In the genomic region with DNA sequence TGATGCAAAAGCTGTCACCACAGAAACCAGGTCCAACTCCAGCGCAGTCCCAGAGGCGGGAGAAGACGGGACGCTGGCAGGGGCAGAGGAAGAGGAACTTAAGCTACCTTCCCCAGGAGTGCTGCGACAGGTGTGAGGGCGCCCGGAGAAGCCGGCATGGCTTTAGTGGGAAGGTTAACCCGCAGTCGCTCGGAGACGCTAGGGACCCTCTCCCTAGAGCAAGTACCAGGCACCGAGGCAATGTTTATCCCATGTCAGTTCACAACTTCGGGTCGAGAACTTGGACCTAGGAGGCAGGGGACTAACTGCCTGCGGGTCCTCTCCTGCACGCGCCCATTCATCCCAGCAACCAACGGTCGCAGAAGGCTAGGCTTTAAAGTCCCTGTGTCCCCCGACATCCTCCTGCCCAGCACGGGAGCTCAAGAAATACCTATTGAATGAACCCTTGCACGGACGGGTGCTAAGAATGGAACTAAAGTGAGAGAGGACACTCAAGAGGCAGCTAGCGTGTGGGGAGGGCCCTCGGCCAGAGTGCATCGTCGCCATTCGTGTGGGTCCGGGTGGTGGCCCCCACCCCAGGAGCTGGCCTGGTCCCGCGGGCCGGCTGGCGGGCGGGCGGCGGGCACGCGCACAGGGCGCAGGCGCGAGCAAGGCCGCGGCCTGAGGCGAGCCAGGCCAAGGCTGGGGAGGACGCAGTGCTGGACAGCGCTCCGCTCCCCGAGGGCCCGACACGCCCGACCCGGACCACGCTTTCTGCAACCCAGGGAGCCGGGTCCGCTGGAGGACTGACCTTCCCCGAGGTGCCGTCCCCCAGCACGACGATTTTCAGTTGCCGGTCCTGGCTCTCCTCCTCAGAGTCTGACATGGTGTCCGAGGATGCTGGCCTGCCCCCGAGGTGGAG, we compare ENCODE assay signal across 9 mouse cellular contexts. TPM values are rescaled to one million over a fixed set of nuclear protein-coding genes. Genes with fewer than 3 reads are reported as not detected.
DNase-seq lines count a peak whose midpoint lies in the region; ATAC-seq and TF ChIP-seq lines count a peak whose summit lies in the region.
"Had no signal": no experiment of that assay in that cellular context is flagged by ENCODE, and none has a peak within 500 bp of the region (broad histone marks: within the 10 kb centered on the region; RNA-seq: fewer than 3 reads in every experiment).

No protein-coding gene starts in this region.

- peak; percentile 5 for ATAC-seq in CD4-positive, CD25-positive, alpha-beta regulatory T cell, adult 4 months
- ATAC-seq in heart, embryonic 12.5 days (ENCODE audit: insufficient number of reproducible peaks, low FRiP score): peak; percentile 91
- peak; percentile 94 for ATAC-seq in kidney, postnatal 0 days (replicated peaks; ENCODE audit: low FRiP score, low read depth)
- ATAC-seq in midbrain, embryonic 16.5 days: peak; percentile 87
- ATAC-seq in stomach, embryonic 16.5 days (ENCODE audit: insufficient read depth, low FRiP score): peak; percentile 91

- no peaks in the 10 kb centered on the region for H3K36me3 ChIP-seq in heart, embryonic 12.5 days
- no peaks in the 10 kb centered on the region for H3K36me3 ChIP-seq in kidney, postnatal 0 days (ENCODE audit: insufficient read depth, low read length)
- no peaks in the 10 kb centered on the region for H3K36me3 ChIP-seq in midbrain, embryonic 16.5 days (ENCODE audit: control insufficient read depth, insufficient read depth, low read length)
- H3K36me3 ChIP-seq in stomach, embryonic 16.5 days (ENCODE audit: control insufficient read depth, insufficient read depth, low read length): no peaks in the 10 kb centered on the region

- no peak for TF ChIP-seq CTCF in embryonic fibroblast, embryonic 13.5 days (IDR thresholded peaks at IDR 0.05; ENCODE audit: borderline replicate concordance, insufficient read depth, low read length)
- no peak for TF ChIP-seq CTCF in kidney, postnatal 0 days (IDR thresholded peaks at IDR 0.05; ENCODE audit: low read depth)

- H3K4me2 ChIP-seq in heart, embryonic 12.5 days: peak overlapping the region; percentile 100
- H3K4me2 ChIP-seq in kidney, postnatal 0 days (ENCODE audit: low read length): peak overlapping the region; percentile 95
- peak overlapping the region; percentile 96 for H3K4me2 ChIP-seq in midbrain, embryonic 16.5 days (ENCODE audit: low read length)
- peak overlapping the region; percentile 99 for H3K4me2 ChIP-seq in stomach, embryonic 16.5 days (ENCODE audit: low read depth, low read length)

- TF ChIP-seq POLR2A in embryonic fibroblast, embryonic 13.5 days (IDR thresholded peaks at IDR 0.05; ENCODE audit: low read depth, low read length): peak; percentile 32; the same call in 1 of the 2 replicates

- no peaks in the 10 kb centered on the region for H3K27me3 ChIP-seq in heart, embryonic 12.5 days (replicated peaks)
- H3K27me3 ChIP-seq in kidney, postnatal 0 days (ENCODE audit: insufficient read depth, low read length): no peaks in the 10 kb centered on the region
- no peaks in the 10 kb centered on the region for H3K27me3 ChIP-seq in midbrain, embryonic 16.5 days (ENCODE audit: control insufficient read depth, insufficient read depth, low read depth, low read length)
- no peaks in the 10 kb centered on the region for H3K27me3 ChIP-seq in stomach, embryonic 16.5 days (ENCODE audit: control insufficient read depth, insufficient read depth, low read length)

- peak overlapping the region; percentile 80 for H3K4me3 ChIP-seq in embryonic fibroblast, embryonic 13.5 days (ENCODE audit: insufficient read depth, low read length)
- peak overlapping the region; percentile 73 for H3K4me3 ChIP-seq in heart, embryonic 12.5 days
- H3K4me3 ChIP-seq in kidney, postnatal 0 days (replicated peaks; ENCODE audit: low read depth, low read length): peak overlapping the region; percentile 99
- H3K4me3 ChIP-seq in midbrain, embryonic 16.5 days (ENCODE audit: low read depth, low read length): peak overlapping the region; percentile 93
- peak overlapping the region; percentile 98 for H3K4me3 ChIP-seq in stomach, embryonic 16.5 days (replicated peaks; ENCODE audit: low read length)

- peak; percentile 78 to 81 for DNase-seq in adrenal gland, postnatal 36 days
- peak; percentile 46 for DNase-seq in kidney, postnatal 0 days (ENCODE audit: low spot score)
- DNase-seq in liver: peak; percentile 66

- no peaks in the 10 kb centered on the region for H3K4me1 ChIP-seq in embryonic fibroblast, embryonic 13.5 days (ENCODE audit: control insufficient read depth, insufficient read depth, low read length)
- H3K4me1 ChIP-seq in heart, embryonic 12.5 days (replicated peaks): peaks cover 8% of the 10 kb centered on the region
- H3K4me1 ChIP-seq in kidney, postnatal 0 days (replicated peaks; ENCODE audit: insufficient read depth, low read length): 0 out of 2 replicates have a peak, but pooled peaks cover 3% of the 10 kb centered on the region
- H3K4me1 ChIP-seq in midbrain, embryonic 16.5 days (ENCODE audit: control insufficient read depth, insufficient read depth, low read length): peaks cover 13% of the 10 kb centered on the region
- 0 out of 2 replicates have a peak, but pooled peaks cover 4% of the 10 kb centered on the region for H3K4me1 ChIP-seq in stomach, embryonic 16.5 days (ENCODE audit: control insufficient read depth, insufficient read depth, low read length)

- H3K27ac ChIP-seq in embryonic fibroblast, embryonic 13.5 days (ENCODE audit: insufficient read depth, low read length): peak overlapping the region; percentile 25
- peak overlapping the region; percentile 77 for H3K27ac ChIP-seq in heart, embryonic 12.5 days (ENCODE audit: poor library complexity, severe bottlenecking)
- peak overlapping the region; percentile 90 for H3K27ac ChIP-seq in kidney, postnatal 0 days
- peak overlapping the region; percentile 94 for H3K27ac ChIP-seq in midbrain, embryonic 16.5 days (ENCODE audit: low read length)
- H3K27ac ChIP-seq in stomach, embryonic 16.5 days (ENCODE audit: low read length): peak overlapping the region; percentile 85

- no peaks in the 10 kb centered on the region for H3K9me3 ChIP-seq in heart, embryonic 12.5 days (replicated peaks)
- no peaks in the 10 kb centered on the region for H3K9me3 ChIP-seq in kidney, postnatal 0 days (replicated peaks; ENCODE audit: low read length)
- H3K9me3 ChIP-seq in midbrain, embryonic 16.5 days (replicated peaks; ENCODE audit: control insufficient read depth, low read length, poor library complexity, severe bottlenecking): no peaks in the 10 kb centered on the region
- H3K9me3 ChIP-seq in stomach, embryonic 16.5 days (replicated peaks; ENCODE audit: control insufficient read depth, low read length): no peaks in the 10 kb centered on the region

- peak overlapping the region; percentile 73 for H3K9ac ChIP-seq in heart, embryonic 12.5 days
- H3K9ac ChIP-seq in kidney, postnatal 0 days (ENCODE audit: low read depth, low read length): peak overlapping the region; percentile 87
- peak overlapping the region; percentile 93 for H3K9ac ChIP-seq in midbrain, embryonic 16.5 days (ENCODE audit: low read depth, low read length)
- H3K9ac ChIP-seq in stomach, embryonic 16.5 days (ENCODE audit: low read length): peak overlapping the region; percentile 94

- under 1% methylated on average over 58 of the region's 63 CpGs for WGBS in heart, embryonic 12.5 days
- WGBS in kidney, postnatal 0 days: under 1% methylated on average over 62 of the region's 63 CpGs
- under 1% methylated on average over 47 of the region's 63 CpGs for WGBS in midbrain, embryonic 16.5 days
- under 1% methylated on average over 63 of the region's 63 CpGs for WGBS in stomach, embryonic 16.5 days

RNA-seq across cellular contexts. Expression of gene Rab28, which starts 0.6 kb away (rescaled TPM):
- polyA plus RNA-seq in CD4-positive, CD25-positive, alpha-beta regulatory T cell, adult 4 months (2017; shearing (Covaris generic)): 10 to 100 TPM; 14.3 to 20.5 TPM
- total RNA-seq in adrenal gland, postnatal 36 days (2021): 10 to 100 TPM; 55.6 to 60.9 TPM
- 39.3 and 60.7 TPM in 2 replicates for polyA plus RNA-seq in embryonic fibroblast, embryonic 13.5 days (2011; ENCODE audit: insufficient read length, low read depth, missing spikeins)
- 39.5 and 41.6 TPM in 2 replicates for polyA plus RNA-seq in heart, embryonic 12.5 days (2016; fragmentation: Nextera tagmentation; extraction: Ambion mirVana)
- 61.5 and 65.7 TPM in 2 replicates for polyA plus RNA-seq in kidney, postnatal 0 days (2015; fragmentation: Nextera tagmentation; extraction: Ambion mirVana)
- polyA plus RNA-seq in midbrain, embryonic 16.5 days (2015; fragmentation: Nextera tagmentation; extraction: Ambion mirVana): 61.7 and 62.0 TPM in 2 replicates
- 53.3 and 65.4 TPM in 2 replicates for polyA plus RNA-seq in stomach, embryonic 16.5 days (2015; fragmentation: Nextera tagmentation; extraction: Ambion mirVana)

RNA-seq across cellular contexts. Expression of gene Nkx3-2, which starts 56.9 kb away (rescaled TPM):
- polyA plus RNA-seq in CD4-positive, CD25-positive, alpha-beta regulatory T cell, adult 4 months (2017; shearing (Covaris generic)): not detected
- not detected for total RNA-seq in adrenal gland, postnatal 36 days (2021)
- polyA plus RNA-seq in embryonic fibroblast, embryonic 13.5 days (2011; ENCODE audit: insufficient read length, low read depth, missing spikeins): 0.67 and 1.0 TPM in 2 replicates
- 0.19 and 0.22 TPM in 2 replicates for polyA plus RNA-seq in heart, embryonic 12.5 days (2016; fragmentation: Nextera tagmentation; extraction: Ambion mirVana)
- polyA plus RNA-seq in kidney, postnatal 0 days (2015; fragmentation: Nextera tagmentation; extraction: Ambion mirVana): not detected in 2 replicates
- polyA plus RNA-seq in midbrain, embryonic 16.5 days (2015; fragmentation: Nextera tagmentation; extraction: Ambion mirVana): not detected in 2 replicates
- 1.9 and 2.5 TPM in 2 replicates for polyA plus RNA-seq in stomach, embryonic 16.5 days (2015; fragmentation: Nextera tagmentation; extraction: Ambion mirVana)
- polyA plus RNA-seq: gonadal fat pad, adult 2 months had no signal

Comparison
In these comparisons a context has a peak if more than half of its experiments do, and no peak if none do; other contexts are left out.
1. Peak in every context shown above with its lines: DNase-seq, ATAC-seq, H3K4me3 ChIP-seq and H3K27ac ChIP-seq.
2. ATAC-seq: peak in every context shown above with its lines; median percentile 94 in kidney, postnatal 0 days; 91 in heart, embryonic 12.5 days; 91 in stomach, embryonic 16.5 days; 87 in midbrain, embryonic 16.5 days; 5 in CD4-positive, CD25-positive, alpha-beta regulatory T cell, adult 4 months.
3. H3K27ac ChIP-seq: peak in every context shown above with its lines; median percentile 94 in midbrain, embryonic 16.5 days; 90 in kidney, postnatal 0 days; 85 in stomach, embryonic 16.5 days; 77 in heart, embryonic 12.5 days; 25 in embryonic fibroblast, embryonic 13.5 days.